Mouse (Mus musculus): ENCODE results near the gene Rps4x. TPM values are rescaled to one million over a fixed set of nuclear protein-coding genes. Genes with fewer than 3 reads are reported as not detected.

The Rps4x gene
- polyA plus RNA-seq, 1 experiment from 2014 or later, result 369 TPM

GRCm38 (mm10) chrX:102157423-102157791 lies 31.8 kb downstream of the Rps4x start:
- Histone ChIP-seq H3K36me3 (ENCODE audit: control insufficient read depth, insufficient read depth) (no peaks in the 10 kb centered on the region), H3K27ac (ENCODE audit: low read length) (peak overlapping the region; percentile 68), H3K4me3 (ENCODE audit: low read depth, low read length) (peak overlapping the region; percentile 62), H3K4me1 (ENCODE audit: control insufficient read depth, low read depth, low read length) (no peaks in the 10 kb centered on the region; the same call in 1 of the 2 replicates), H3K9ac (ENCODE audit: low read depth, low read length) (peak overlapping the region; percentile 41; the same call in 1 of the 2 replicates), H3K27me3 (ENCODE audit: control insufficient read depth, insufficient read depth, low read depth, low read length) (no peaks in the 10 kb centered on the region), H3K4me2 (ENCODE audit: low read depth, low read length) (peak overlapping the region; percentile 53; the same call in 1 of the 2 replicates), H3K9me3 (replicated peaks; ENCODE audit: control insufficient read depth, low read length) (no peaks in the 10 kb centered on the region)
- peak; percentile 1; the same call in 1 of the 2 replicates for ATAC-seq (ENCODE audit: low read depth)
- WGBS (ENCODE audit: insufficient replicate concordance), result 42% methylated on average over 5 of the region's 5 CpGs

GRCm38 (mm10) chrX:102156618-102157422 lies 32.4 kb downstream of the Rps4x start, which contains the start of gene Ercc6l:
TSS of gene Ercc6l (minus strand) at chrX:102157091.
- peak; percentile 99 for ATAC-seq (ENCODE audit: low read depth)
- 13% methylated on average over 42 of the region's 42 CpGs for WGBS (ENCODE audit: insufficient replicate concordance)
- peak within 1 kb of the TSS; percentile 59 for H3K9ac ChIP-seq (ENCODE audit: low read depth, low read length)
- H3K36me3 ChIP-seq (ENCODE audit: control insufficient read depth, insufficient read depth), result no peaks in the 10 kb centered on the region
- no peaks in the 10 kb centered on the region for H3K27me3 ChIP-seq (ENCODE audit: control insufficient read depth, insufficient read depth, low read depth, low read length)
- no peaks in the 10 kb centered on the region for H3K9me3 ChIP-seq (replicated peaks; ENCODE audit: control insufficient read depth, low read length)
- peak within 1 kb of the TSS; percentile 68 for H3K27ac ChIP-seq (ENCODE audit: low read length)
- peak within 1 kb of the TSS; percentile 53 for H3K4me2 ChIP-seq (ENCODE audit: low read depth, low read length)
- no peaks in the 10 kb centered on the region; the same call in 1 of the 2 replicates for H3K4me1 ChIP-seq (ENCODE audit: control insufficient read depth, low read depth, low read length)
- peak within 1 kb of the TSS; percentile 62 for H3K4me3 ChIP-seq (ENCODE audit: low read depth, low read length)

GRCm38 (mm10) chrX:102141157-102141556 lies 48.0 kb downstream of the Rps4x start:
- Histone ChIP-seq H3K27ac (ENCODE audit: low read length) (no peak overlapping the region), H3K27me3 (ENCODE audit: control insufficient read depth, insufficient read depth, low read depth, low read length) (no peaks in the 10 kb centered on the region), H3K9me3 (replicated peaks; ENCODE audit: control insufficient read depth, low read length) (no peaks in the 10 kb centered on the region), H3K4me2 (ENCODE audit: low read depth, low read length) (no peak overlapping the region), H3K4me3 (ENCODE audit: low read depth, low read length) (no peak overlapping the region), H3K4me1 (ENCODE audit: control insufficient read depth, low read depth, low read length) (no peaks in the 10 kb centered on the region), H3K9ac (ENCODE audit: low read depth, low read length) (no peak overlapping the region), H3K36me3 (ENCODE audit: control insufficient read depth, insufficient read depth) (peaks cover 5% of the 10 kb centered on the region; the same call in 1 of the 2 replicates)
- 72% methylated on average over 1 of the region's 1 CpGs for WGBS (ENCODE audit: insufficient replicate concordance)
- no peak for ATAC-seq (ENCODE audit: low read depth)

Other genes with a start within 250 kb of the Rps4x start
- gene Rtl5, start 118.1 kb downstream of the Rps4x start, polyA plus RNA-seq (2015; fragmentation: Nextera tagmentation; extraction: Ambion mirVana), result 0.13 and 0.18 TPM in 2 replicates
- 35.7 and 38.8 TPM in 2 replicates for gene Pin4, start 69.9 kb downstream of the Rps4x start, polyA plus RNA-seq (2015; fragmentation: Nextera tagmentation; extraction: Ambion mirVana)
- 9.3 and 9.4 TPM in 2 replicates for gene Ercc6l, start 32.3 kb downstream of the Rps4x start, polyA plus RNA-seq (2015; fragmentation: Nextera tagmentation; extraction: Ambion mirVana)
- gene Cited1, start 62.8 kb upstream of the Rps4x start, polyA plus RNA-seq (2015; fragmentation: Nextera tagmentation; extraction: Ambion mirVana), result 39.9 and 40.3 TPM in 2 replicates

All from liver, embryonic 16.5 days (tissue).